Mouse (Mus musculus): ENCODE data around the gene Capn2.

Capn2 gene

DNA sequence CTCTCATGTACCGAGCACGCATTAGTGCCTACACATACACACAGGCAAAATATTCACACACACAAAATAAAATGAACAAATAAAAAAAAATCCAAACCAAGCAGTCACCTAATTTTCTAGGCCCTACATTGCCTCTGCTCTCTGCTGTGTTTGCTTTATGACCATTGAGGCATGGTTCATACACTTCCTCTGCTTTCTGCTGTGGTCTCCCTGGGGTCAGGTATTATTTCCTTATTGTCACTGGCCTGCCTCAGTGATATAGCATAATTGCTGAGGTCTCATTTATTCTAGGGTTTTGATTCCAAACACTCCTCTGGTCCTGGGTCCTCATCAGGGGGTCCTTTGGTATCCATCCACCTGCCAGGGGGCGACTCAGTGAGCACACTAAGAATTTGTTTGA is 8.2 kb upstream of the Capn2 start:
- no peak for DNase-seq (ENCODE audit: extremely low spot score)

GRCm38 (mm10) chr1:182523692-182524091 is 6.3 kb upstream of the Capn2 start:
- no peak for DNase-seq (ENCODE audit: extremely low spot score)

- no peak for DNase-seq (ENCODE audit: extremely low spot score)
These were observed 5.6 kb upstream of the Capn2 start for GRCm38 (mm10) chr1:182522961-182523360.

- no peak for DNase-seq (ENCODE audit: extremely low spot score)
These were observed 3.6 kb upstream of the Capn2 start for GRCm38 (mm10) chr1:182520938-182521500.

DNA sequence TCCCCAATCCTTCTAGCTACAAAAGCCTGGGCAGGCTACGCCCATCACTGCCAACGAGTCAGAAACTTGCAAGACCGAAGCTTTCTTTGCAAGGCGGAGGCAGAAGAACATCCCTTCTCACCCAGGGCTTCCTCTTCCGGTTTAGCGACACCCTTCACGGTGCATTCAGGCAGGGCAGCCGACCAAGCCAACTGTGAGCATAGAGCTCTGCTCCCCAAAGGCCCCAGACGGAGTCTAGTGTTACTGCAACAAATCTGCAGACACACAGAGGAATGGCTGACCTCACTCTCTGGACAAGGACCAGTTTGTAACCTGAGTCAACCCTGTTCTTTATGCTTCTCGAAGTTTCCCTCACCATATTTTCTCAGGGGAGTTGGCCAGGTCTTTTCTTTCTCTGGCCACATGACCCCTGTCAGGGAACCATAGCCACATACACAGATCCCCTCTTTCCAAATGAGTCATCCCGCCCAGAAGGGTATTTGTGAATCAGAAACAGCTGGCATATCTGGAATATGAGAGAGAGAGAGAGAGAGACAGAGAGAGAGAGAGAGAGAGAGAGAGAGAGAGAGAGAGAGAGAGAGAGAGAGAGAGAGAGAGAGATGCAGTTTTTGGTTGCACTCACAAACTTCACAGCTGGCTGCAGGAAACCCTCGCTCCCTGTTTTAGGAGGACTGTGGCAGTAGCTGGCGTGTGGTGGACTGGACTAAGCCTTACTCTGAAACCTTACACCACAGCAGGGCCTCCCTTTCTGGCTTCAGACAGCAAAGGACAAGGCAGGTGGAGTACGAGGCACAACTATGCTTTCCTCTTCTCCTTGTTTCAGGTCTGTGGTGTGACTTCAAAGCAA is 2.9 kb upstream of the Capn2 start:
- peak; percentile 41 for DNase-seq (ENCODE audit: extremely low spot score)

DNA sequence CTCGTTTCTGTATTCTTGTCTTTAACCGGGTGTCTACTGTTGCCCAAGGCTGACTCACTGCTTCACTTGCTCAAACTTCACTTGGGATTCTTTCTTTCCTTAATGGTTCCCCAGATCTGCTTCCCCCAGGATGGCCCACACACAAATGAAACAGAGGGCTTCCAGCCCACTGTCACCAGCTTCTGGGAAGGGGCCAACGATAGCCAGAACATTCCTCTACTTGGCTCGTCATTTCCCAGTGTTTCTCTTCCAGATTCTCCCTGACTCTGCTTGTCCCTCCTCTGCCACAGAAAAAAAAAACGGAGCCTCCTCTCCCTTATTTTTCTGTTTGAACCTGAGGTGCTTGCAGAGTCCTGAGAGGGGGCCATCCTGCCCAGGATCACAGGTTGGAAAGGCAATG is 1.9 kb upstream of the Capn2 start:
- DNase-seq (ENCODE audit: extremely low spot score), result no peak

DNA sequence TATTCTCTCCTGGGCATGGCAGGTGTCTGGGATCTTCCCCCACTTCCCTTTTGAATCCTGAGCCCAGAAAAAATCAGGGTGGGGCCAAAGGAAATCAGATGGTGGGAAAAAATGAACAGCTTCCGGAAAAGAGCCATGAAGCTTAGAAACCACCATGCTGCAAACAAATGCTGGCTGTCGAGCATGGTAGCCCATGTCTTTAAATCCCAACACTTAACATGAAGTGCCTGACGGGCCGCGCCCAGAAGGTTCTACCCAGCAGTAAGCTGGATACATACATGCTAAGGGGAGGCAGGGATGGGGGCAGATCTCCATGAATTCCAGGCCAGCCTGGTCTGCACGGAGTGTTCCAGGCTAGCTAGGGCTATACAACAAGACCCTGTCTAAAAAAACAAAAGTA is 1.4 kb upstream of the Capn2 start:
- no peak for DNase-seq (ENCODE audit: extremely low spot score)

- no peak for DNase-seq (ENCODE audit: extremely low spot score)
These were observed 804 bp upstream of the Capn2 start for GRCm38 (mm10) chr1:182518143-182518680.

DNA sequence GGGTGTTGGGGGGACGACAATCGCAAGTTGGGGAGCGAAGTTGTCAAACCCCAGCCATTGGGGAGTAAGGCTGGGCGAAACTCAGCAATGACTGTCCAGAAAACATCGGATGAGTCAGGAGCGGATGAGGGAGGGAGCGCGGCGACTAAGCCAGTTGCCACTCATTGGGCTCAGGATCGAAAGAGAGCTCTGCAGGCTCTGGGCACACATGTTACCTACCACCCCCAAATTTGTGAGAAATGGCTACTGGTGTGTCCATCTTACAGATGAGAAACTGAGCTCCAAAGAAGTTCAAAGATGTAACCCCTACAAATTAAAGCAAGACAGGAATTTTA is 236 bp upstream of the Capn2 start:
- DNase-seq (ENCODE audit: extremely low spot score), result no peak

- DNase-seq (ENCODE audit: extremely low spot score), result no peak
These were observed 2.4 kb downstream of the Capn2 start for GRCm38 (mm10) chr1:182514803-182515590.

- no peak for DNase-seq (ENCODE audit: extremely low spot score)
These were observed 3.7 kb downstream of the Capn2 start for GRCm38 (mm10) chr1:182513714-182514113.

DNA sequence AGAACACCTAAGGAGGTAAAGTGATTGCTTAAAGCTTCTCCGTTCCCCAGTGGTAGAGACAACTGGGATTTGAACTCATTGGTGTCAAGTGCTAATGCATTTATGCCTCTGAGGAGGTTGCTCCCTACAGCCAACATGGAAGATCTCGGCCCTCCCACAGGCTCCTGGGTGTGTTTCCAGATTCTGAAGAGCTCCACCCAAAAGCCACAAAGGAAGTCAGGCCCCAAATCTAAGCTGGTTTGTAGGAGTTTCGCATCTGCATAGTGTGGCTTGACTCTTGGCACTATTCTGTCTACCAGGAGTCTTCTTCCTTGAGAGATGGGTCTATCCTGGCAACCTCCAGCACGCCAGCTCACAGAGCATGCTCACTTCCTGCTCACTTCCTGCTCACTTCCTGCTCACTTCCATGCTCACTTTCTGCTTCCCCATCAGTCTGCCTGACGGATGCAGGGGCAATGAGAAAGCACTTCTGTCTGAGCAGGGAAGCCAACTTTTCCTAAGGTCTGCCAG is 4.5 kb downstream of the Capn2 start:
- no peak for DNase-seq (ENCODE audit: extremely low spot score)

GRCm38 (mm10) chr1:182511778-182512177 is 5.6 kb downstream of the Capn2 start:
- no peak for DNase-seq (ENCODE audit: extremely low spot score)

GRCm38 (mm10) chr1:182511073-182511472 is 6.3 kb downstream of the Capn2 start:
- DNase-seq (ENCODE audit: extremely low spot score), result no peak

DNA sequence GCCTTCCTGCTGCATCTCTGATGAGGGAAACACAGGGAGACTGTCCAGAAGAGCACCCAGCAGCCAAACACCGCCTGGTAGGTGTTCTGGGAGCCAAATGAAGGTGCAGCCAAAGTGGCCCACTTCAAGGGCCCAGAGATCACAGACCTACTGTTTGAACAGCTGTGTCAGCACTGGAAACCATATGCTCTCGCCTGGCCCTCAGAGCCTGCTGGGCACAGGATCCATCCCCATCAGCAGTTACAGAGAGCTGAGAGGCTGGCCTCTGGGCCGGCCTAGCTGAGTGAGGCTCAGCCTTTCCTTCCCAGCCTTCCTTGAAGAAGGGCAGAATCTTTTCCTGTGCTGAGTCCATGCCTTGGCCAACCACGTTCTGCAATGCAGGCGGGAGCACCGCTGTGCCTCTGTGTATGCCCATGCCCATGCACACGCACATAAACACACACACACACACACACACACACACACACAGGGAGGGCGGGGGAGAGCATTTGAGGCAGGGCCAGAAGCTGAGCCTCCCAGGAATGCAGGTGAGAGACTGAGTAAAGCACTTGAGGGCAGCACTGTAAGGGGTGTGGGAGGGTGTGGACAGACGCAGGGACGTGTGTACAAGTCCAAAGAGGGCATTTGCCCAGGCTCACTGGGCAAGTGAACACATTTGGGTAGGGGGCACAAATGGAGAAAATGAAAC is 8.2 kb downstream of the Capn2 start:
- DNase-seq (ENCODE audit: extremely low spot score), result no peak

DNA sequence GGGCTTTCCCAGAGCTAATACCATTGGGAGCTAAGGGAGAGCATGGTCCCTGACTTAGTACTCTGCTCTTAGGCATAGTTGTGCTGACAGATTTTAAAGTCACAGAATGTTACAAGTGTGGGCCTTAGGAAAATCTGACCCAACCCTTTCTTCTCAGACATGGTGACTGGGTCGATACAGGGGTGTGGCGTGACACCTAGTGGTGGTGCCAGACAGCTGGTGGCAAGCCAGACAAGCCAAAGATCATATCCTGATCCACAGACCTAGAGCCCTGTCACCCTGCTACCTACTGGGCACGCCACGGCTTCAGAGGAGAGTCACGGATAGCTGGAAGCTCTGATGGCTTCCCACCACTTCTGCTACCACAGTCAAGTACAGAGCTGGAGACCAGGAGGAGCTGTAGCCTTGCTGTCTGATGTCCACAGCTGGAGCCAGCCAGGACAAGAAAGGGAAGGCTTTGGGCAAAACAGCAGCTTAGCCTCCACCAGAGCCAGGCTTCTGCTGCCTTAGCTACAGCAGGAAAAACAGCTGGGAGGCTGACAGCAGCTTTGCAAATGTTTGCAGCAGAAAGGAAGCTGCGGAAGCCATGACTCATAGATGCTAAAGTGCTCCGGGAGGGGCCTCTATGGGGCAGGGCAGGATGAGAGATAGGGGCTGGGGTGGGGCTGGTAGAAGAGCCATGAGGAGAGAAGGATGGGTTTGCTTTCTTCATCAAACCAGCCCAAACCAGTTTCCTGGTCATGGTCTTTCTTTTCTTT is 11.0 kb downstream of the Capn2 start:
- no peak for DNase-seq (ENCODE audit: extremely low spot score)

- DNase-seq (ENCODE audit: extremely low spot score), result no peak
These were observed 12.1 kb downstream of the Capn2 start for GRCm38 (mm10) chr1:182505291-182505690.

GRCm38 (mm10) chr1:182504223-182504622 is 13.2 kb downstream of the Capn2 start:
- no peak for DNase-seq (ENCODE audit: extremely low spot score)

DNA sequence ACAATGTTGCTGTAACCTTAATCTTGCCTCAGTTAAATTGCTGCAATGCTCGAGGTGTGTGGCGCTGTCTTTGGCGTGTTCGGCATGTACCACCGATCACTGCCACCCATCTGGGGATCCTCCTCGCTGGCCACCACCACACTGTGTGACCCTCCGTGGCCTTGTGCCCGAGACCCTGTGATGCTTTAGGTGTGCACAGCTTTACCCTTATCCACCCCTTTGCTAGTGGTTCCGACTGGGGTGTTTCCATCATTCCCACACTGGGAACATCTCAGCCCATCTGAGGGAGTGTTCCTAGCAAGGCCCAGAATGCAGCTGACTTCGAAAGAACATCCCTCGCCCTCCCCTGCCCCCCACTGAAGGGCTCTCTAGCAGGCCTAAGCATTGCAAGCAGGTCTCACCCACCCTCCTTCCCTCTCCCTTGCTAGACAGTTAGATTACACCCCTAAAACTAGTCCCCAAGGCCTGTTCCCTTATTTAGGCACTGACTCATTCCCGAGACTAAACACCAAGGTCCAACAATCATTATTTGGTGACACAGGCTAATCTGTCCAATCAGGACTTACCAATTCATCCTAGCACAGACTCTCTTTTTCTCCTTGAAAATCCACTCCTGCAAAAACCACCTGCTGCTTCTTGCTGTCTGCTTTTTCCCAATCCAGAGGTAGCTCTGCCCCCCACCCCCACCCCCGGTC is 14.1 kb downstream of the Capn2 start:
- DNase-seq (ENCODE audit: extremely low spot score), result no peak

- DNase-seq (ENCODE audit: extremely low spot score), result no peak
These were observed 14.8 kb downstream of the Capn2 start for GRCm38 (mm10) chr1:182502491-182503050.

Data from embryo, embryonic 9.5 days (tissue).